Mouse (Mus musculus) urinary bladder, adult 18-20 months (tissue): ENCODE measurements around the gene Gdf15.

Experiments
- DNase-seq, 2 experiments: peaks; one replicate each; pipeline ENCODE4 v3.0.0; 2022; ENCODE audit warnings: low spot score in 2 of 2, mixed read lengths in 2 of 2

Gdf15 gene

GRCm38 (mm10) chr8:70629574-70630531, 2.4 kb downstream of the Gdf15 start:
- DNase-seq: peak; percentile 76 to 89

- DNase-seq: no peak
Measured at GRCm38 (mm10) chr8:70628986-70629490, 3.2 kb downstream of the Gdf15 start.

GRCm38 (mm10) chr8:70627041-70627440, 5.2 kb downstream of the Gdf15 start:
- no peak for DNase-seq

- no peak for DNase-seq
Measured at GRCm38 (mm10) chr8:70625104-70625503, 7.2 kb downstream of the Gdf15 start.

GRCm38 (mm10) chr8:70622220-70622619, 10.0 kb downstream of the Gdf15 start:
- DNase-seq: no peak

- DNase-seq: no peak
Measured at GRCm38 (mm10) chr8:70618888-70619334, 13.3 kb downstream of the Gdf15 start.

GRCm38 (mm10) chr8:70617985-70618384, 14.3 kb downstream of the Gdf15 start:
- no peak for DNase-seq

- DNase-seq: no peak
Measured at GRCm38 (mm10) chr8:70616645-70617044, 15.6 kb downstream of the Gdf15 start.

GRCm38 (mm10) chr8:70615894-70616293, 16.4 kb downstream of the Gdf15 start, which contains the start of gene Lrrc25:
TSS of gene Lrrc25 (plus strand) at chr8:70616155.
- DNase-seq: no peak

- DNase-seq: no peak
Measured at GRCm38 (mm10) chr8:70615281-70615680, 17.0 kb downstream of the Gdf15 start.

GRCm38 (mm10) chr8:70614469-70614868, 17.8 kb downstream of the Gdf15 start:
- no peak for DNase-seq

GRCm38 (mm10) chr8:70613763-70614162, 18.5 kb downstream of the Gdf15 start:
- DNase-seq: no peak

GRCm38 (mm10) chr8:70611849-70612248, 20.4 kb downstream of the Gdf15 start:
- DNase-seq: peak; percentile 69 to 85

- peak; percentile 73 to 77 for DNase-seq
Measured at GRCm38 (mm10) chr8:70610796-70611771, 21.2 kb downstream of the Gdf15 start.

GRCm38 (mm10) chr8:70609849-70610795, 22.1 kb downstream of the Gdf15 start:
- peak; percentile 66 to 91 for DNase-seq

GRCm38 (mm10) chr8:70609368-70609848, 22.8 kb downstream of the Gdf15 start:
- peak; percentile 74 to 83 for DNase-seq

GRCm38 (mm10) chr8:70608749-70609367, 23.4 kb downstream of the Gdf15 start, which contains the start of gene Ssbp4:
TSS of gene Ssbp4 (minus strand) at chr8:70608872.
- DNase-seq: no peak

GRCm38 (mm10) chr8:70607898-70608748, 24.1 kb downstream of the Gdf15 start:
- no peak for DNase-seq

- DNase-seq: no peak
Measured at GRCm38 (mm10) chr8:70607603-70607897, 24.7 kb downstream of the Gdf15 start.
